Mouse (Mus musculus) ES-E14 (cell line): Measurements from ENCODE around the gene Ldlr. TPM values are rescaled to one million over a fixed set of nuclear protein-coding genes. Genes with fewer than 3 reads are reported as not detected.

ENCODE experiments used
- DNase-seq: peaks from one replicate; pipeline ENCODE4 v3.0.0-alpha.2; 2013; ENCODE audit warnings: low read depth, low spot score
- H3K27ac ChIP-seq: 2 replicates; pipeline ENCODE4 v1.5.1; 2012; ENCODE audit warnings: low read depth, mild to moderate bottlenecking, low read length, moderate library complexity, mixed read lengths; ENCODE audit not compliant: poor library complexity, insufficient read depth, severe bottlenecking
- H3K36me3 ChIP-seq: 2 replicates; pipeline ENCODE4 v1.6.1; 2012; ENCODE audit warnings: mild to moderate bottlenecking, low read length, moderate library complexity, mixed read lengths; ENCODE audit not compliant: control insufficient read depth, poor library complexity, insufficient read depth, severe bottlenecking
- H3K4me1 ChIP-seq, 2 experiments: fragments of 150-350 bp in 1 of 2; sonication (generic) in 1 of 2; 2 replicates each; pipeline ENCODE4 v1.6.1; 2012; ENCODE audit warnings: low read length in 2 of 2, mild to moderate bottlenecking in 1 of 2, mixed read lengths in 1 of 2; ENCODE audit not compliant: control insufficient read depth in 2 of 2, insufficient read depth in 2 of 2, poor library complexity in 1 of 2
- H3K4me3 ChIP-seq, 2 experiments: fragments of 150-350 bp in 1 of 2; sonication (generic) in 1 of 2; 2 replicates each; pipeline ENCODE4 v1.5.1; 2012; ENCODE audit warnings: low read length in 2 of 2, low read depth in 1 of 2, mild to moderate bottlenecking in 1 of 2, mixed read lengths in 1 of 2; ENCODE audit not compliant: insufficient read depth in 1 of 2, poor library complexity in 1 of 2, severe bottlenecking in 1 of 2
- H3K9ac ChIP-seq: 2 replicates; pipeline ENCODE4 v1.6.1; 2012; ENCODE audit warnings: low read depth, mild to moderate bottlenecking, low read length, mixed read lengths; ENCODE audit not compliant: poor library complexity, insufficient read depth, severe bottlenecking
- H3K9me3 ChIP-seq: fragments of 150-350 bp; sonication (generic); 2 replicates; pipeline ENCODE4 v1.6.1; 2012; ENCODE audit warnings: low read depth, mild to moderate bottlenecking, low read length; ENCODE audit not compliant: control insufficient read depth, insufficient read depth
- CHD2 ChIP-seq: IDR thresholded peaks from 2 replicates; pipeline ENCODE4 v1.6.1; 2014; ENCODE audit warnings: mild to moderate bottlenecking, low read depth, low read length, inconsistent platforms
- HCFC1 ChIP-seq: IDR thresholded peaks from 2 replicates; pipeline ENCODE4 v1.6.1; 2012; ENCODE audit warnings: low read length, inconsistent platforms, borderline replicate concordance; ENCODE audit not compliant: insufficient read depth
- MAFK ChIP-seq: IDR thresholded peaks from 2 replicates; pipeline ENCODE4 v1.6.1; 2014; ENCODE audit warnings: mild to moderate bottlenecking, low read depth, low read length, inconsistent platforms; ENCODE audit not compliant: insufficient read depth
- ZC3H11A ChIP-seq: IDR thresholded peaks from 2 replicates; pipeline ENCODE4 v1.6.1; 2012; ENCODE audit warnings: low read depth, mild to moderate bottlenecking, inconsistent platforms, low read length, borderline replicate concordance
- ZNF384 ChIP-seq: IDR thresholded peaks from 2 replicates; pipeline ENCODE4 v1.6.1; 2012; ENCODE audit warnings: low read depth, low read length, inconsistent platforms
- in situ Hi-C, 2 experiments: fragments of 600-800 bp; cut with MboI; formaldehyde crosslinking; loops; one replicate each; pipeline ENCODE4 v1.15.1; 2025; ENCODE audit warnings: low sequenced_read_pairs in 2 of 2, inconsistent platforms in 1 of 2; ENCODE audit not compliant: unreplicated experiment in 2 of 2
- total RNA-seq: library from RNA; depleted of rRNA; stranded (reverse); fragments of 300-350 nt; gene quantifications from 2 replicates; pipeline ENCODE4 v1.2.3, GENCODE M21; 2012

The Ldlr gene
- total RNA-seq, 1 experiment = 95.7 TPM

- DNase-seq = no peak
- in situ Hi-C loops = no loop called here
These were observed 31.4 kb downstream of the Ldlr start for GRCm38 (mm10) chr9:21754516-21755321.

GRCm38 (mm10) chr9:21758576-21759529, 35.6 kb downstream of the Ldlr start:
- in situ Hi-C loops = no loop called here
- DNase-seq = no peak
- TF ChIP-seq ZC3H11A = no peak
- TF ChIP-seq HCFC1 = no peak
- TF ChIP-seq CHD2 = no peak
- no peak for TF ChIP-seq MAFK
- no peak for TF ChIP-seq ZNF384
- Histone ChIP-seq H3K27ac (no peak overlapping the region), H3K4me3 (peak overlapping the region; percentile 89 to 93), H3K9me3 (no peaks in the 10 kb centered on the region), H3K9ac (peak overlapping the region; percentile 93; the same call in 1 of the 2 replicates), H3K36me3 (peaks cover 20% of the 10 kb centered on the region), H3K4me1 (peaks cover 7 to 19% of the 10 kb centered on the region in 2 experiments)

More at GRCm38 (mm10) chr9:21754516-21755321, 31.4 kb downstream of the Ldlr start:
- H3K4me3 ChIP-seq = no peak overlapping the region
- peaks cover 20% of the 10 kb centered on the region for H3K36me3 ChIP-seq
- no peak overlapping the region for H3K9ac ChIP-seq
- no peaks in the 10 kb centered on the region for H3K9me3 ChIP-seq
- H3K4me1 ChIP-seq = peaks cover 2 to 24% of the 10 kb centered on the region in 2 experiments
- TF ChIP-seq ZNF384 = no peak
- no peak overlapping the region for H3K27ac ChIP-seq

GRCm38 (mm10) chr9:21759718-21760117, 36.4 kb downstream of the Ldlr start:
- peaks cover 16% of the 10 kb centered on the region for H3K36me3 ChIP-seq
- TF ChIP-seq ZC3H11A = no peak
- no peak for TF ChIP-seq ZNF384
- no peak for TF ChIP-seq HCFC1
- no peak for TF ChIP-seq CHD2
- TF ChIP-seq MAFK = no peak
- DNase-seq = no peak
- H3K9ac ChIP-seq = peak overlapping the region; percentile 93
- H3K27ac ChIP-seq = peak overlapping the region; percentile 59; the same call in 1 of the 2 replicates
- H3K4me3 ChIP-seq = peak overlapping the region; percentile 89 to 93
- H3K4me1 ChIP-seq = peaks cover 7 to 19% of the 10 kb centered on the region in 2 experiments
- in situ Hi-C loops = no loop called here
- H3K9me3 ChIP-seq = no peaks in the 10 kb centered on the region

GRCm38 (mm10) chr9:21760155-21761088, 37.1 kb downstream of the Ldlr start, which contains the start of gene Spc24:
Spc24 (minus strand) TSS chr9:21760303.
- H3K36me3 ChIP-seq = peaks cover 15% of the 10 kb centered on the region
- peak within 1 kb of the TSS; percentile 59 for H3K27ac ChIP-seq
- peak; percentile 98 for DNase-seq
- TF ChIP-seq CHD2 (peak; percentile 86), ZC3H11A (no peak), MAFK (no peak), HCFC1 (no peak)
- peak within 1 kb of the TSS; percentile 89 to 93 for H3K4me3 ChIP-seq
- H3K9me3 ChIP-seq = no peaks in the 10 kb centered on the region
- peaks cover 7 to 19% of the 10 kb centered on the region in 2 experiments for H3K4me1 ChIP-seq
- in situ Hi-C loops = no loop called here
- H3K9ac ChIP-seq = peak within 1 kb of the TSS; percentile 93
